Mouse (Mus musculus) left cerebral cortex, adult 9 months (tissue): ENCODE data around the gene Secisbp2l.

Source experiments
- DNase-seq, 2 experiments: peaks; one replicate each; pipeline ENCODE4 v3.0.0; 2022; ENCODE audit warnings: low spot score in 2 of 2

The Secisbp2l gene

GRCm38 (mm10) chr2:125783868-125784267, 1.2 kb upstream of the Secisbp2l start:
- peak in 1 of 2 experiments; percentile 22 for DNase-seq

DNA sequence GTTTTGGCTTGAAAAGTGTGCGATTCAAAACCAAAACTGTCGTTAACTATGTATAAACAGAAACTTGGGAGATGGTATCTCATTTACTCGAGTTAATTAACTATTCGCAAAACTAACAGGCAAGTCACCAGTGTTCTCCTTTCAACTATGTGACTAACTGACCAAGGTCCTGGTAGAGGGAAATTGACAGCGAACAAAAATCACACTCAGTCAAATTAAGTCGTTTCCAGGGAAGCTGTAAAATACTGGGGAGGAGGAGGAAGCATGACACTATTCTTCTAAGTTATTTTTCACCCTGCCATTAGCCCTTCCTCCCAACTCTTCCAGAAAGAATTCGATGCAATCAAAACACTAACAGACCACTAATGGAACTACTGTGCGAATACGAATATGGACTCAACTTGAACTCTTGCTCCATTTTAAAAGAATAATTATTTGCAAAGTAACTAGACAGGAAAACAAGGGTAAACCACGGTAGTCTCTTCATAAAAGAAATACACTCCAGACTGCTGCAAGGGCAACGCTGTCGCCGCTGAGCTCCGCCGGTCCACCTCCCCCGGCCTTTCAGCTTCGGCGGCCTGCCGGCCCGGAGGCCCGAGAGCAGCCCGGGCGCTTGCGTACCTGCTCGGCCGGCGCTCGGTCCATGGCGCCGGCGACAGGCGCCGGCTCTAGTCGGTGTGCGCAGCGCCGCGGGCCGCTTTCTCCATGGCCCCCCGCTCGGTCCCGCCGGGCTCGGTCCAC, 522 bp downstream of the Secisbp2l start:
- DNase-seq, result no peak

DNA sequence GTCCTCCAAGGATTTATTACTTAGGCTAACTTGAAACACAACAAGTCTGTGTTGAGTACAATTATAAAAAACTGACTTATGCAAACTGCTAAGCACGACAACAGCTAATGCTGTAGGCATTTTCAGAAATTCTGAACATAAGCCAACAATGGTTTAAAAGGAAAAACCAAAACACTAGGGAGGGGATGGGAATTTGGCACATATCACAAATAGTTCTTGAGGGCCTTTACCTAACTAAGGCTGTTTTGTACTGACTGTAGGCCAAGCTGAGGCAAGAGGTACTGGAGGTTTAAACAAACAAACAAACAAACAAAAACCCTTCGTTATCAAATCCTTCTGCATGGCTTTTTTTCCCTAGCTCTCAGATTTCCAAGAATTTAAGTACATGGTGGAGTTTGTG, 1.7 kb downstream of the Secisbp2l start:
- no peak for DNase-seq

GRCm38 (mm10) chr2:125778380-125778779, 4.3 kb downstream of the Secisbp2l start:
- DNase-seq, result peak in 1 of 2 experiments; percentile 17

GRCm38 (mm10) chr2:125777018-125777417, 5.7 kb downstream of the Secisbp2l start:
- DNase-seq, result no peak

- DNase-seq, result no peak
Measured at GRCm38 (mm10) chr2:125775661-125776060, 7.0 kb downstream of the Secisbp2l start.

DNA sequence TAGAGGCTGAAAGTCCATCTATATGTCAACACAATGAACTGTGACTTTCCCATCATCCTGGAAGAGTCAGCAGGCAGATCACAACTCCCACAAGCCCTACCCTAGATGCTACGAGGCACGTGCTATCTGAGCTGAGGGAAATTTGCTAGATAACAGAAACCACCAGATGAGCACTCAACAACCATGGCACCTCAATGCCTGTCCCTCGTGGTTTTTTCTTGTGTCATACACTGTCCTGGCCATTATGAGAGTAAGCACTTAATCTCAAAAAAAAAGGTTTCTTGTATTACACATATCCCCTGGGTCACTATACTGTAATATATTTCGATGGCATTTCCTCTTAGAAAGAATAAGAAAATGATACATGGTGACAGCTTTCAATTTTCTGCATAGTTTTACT, 7.8 kb downstream of the Secisbp2l start:
- no peak for DNase-seq

DNA sequence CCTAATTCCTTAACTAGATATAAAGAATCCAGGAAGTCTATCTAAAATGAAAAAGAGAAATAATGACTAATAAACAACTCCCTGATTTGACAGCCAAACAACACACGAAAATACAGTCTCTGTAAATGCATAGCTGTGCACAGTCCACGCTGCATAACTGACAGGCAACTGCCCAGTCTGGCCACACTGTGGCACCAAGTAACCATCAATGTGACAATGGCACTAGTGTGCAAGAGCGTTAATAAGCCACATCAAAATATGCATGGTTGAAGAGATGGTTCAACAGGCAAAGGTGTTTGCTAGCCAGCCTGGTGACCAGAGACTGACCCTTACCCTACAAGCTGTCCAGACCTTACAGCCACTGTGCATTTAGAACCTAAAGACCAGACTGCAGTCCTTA, 17.6 kb downstream of the Secisbp2l start:
- DNase-seq, result no peak

- no peak for DNase-seq
Measured at GRCm38 (mm10) chr2:125764531-125764930, 18.1 kb downstream of the Secisbp2l start.

DNA sequence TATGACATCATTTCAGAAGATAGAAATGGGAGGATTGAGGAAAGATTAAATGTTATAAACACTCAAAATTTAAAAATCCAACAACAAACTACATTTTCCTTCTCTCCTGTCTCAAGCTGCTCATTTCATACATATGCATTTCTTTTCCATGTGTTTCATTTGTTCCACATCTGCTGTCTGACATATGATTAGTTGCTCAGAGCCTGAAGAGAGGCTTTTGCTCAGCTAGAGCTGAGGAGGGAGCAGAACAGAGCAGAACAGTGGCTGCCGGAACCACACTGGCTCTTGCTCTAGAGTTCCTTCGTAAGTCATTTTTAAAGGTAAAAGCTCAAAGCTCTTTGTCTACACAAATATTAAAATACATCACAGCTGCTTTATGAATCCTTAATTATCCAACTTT, 33.3 kb downstream of the Secisbp2l start:
- DNase-seq, result no peak

- DNase-seq, result no peak
Measured at GRCm38 (mm10) chr2:125739338-125739737, 43.3 kb downstream of the Secisbp2l start.

- DNase-seq, result no peak
Measured at GRCm38 (mm10) chr2:125738718-125739117, 44.0 kb downstream of the Secisbp2l start.

GRCm38 (mm10) chr2:125736025-125736343, 46.7 kb downstream of the Secisbp2l start:
- DNase-seq, result no peak

DNA sequence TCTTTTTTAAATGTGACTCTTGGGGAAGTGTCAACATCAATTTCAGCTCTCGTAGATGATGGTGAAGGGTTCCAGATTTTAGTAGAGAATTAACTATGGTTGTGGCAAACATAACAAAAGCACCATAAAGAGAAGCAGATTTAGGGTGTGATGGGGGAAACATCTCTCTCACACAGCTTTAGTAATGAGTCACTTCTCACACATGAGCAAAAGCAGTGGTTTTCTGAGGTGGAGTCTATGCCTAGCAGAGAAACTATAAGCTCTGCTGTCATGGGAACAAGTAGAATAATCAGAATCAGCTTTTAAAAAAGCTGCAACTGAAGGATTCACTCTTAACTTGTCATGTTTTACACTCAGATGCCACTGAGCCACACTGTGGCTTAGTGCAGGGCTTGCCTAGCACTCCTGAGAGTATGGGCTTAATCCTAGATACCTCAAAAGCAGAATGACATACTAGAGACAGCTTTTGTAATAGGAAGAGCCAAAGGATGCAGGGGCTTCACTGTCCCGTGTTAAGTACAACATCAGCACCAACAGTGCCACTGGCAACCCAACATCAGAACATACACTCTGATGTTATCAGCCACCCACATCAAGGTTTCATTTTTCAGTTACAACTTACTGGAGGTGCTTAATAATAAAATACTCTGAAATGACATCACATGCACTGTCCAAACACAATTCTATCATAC, 47.2 kb downstream of the Secisbp2l start:
- no peak for DNase-seq

DNA sequence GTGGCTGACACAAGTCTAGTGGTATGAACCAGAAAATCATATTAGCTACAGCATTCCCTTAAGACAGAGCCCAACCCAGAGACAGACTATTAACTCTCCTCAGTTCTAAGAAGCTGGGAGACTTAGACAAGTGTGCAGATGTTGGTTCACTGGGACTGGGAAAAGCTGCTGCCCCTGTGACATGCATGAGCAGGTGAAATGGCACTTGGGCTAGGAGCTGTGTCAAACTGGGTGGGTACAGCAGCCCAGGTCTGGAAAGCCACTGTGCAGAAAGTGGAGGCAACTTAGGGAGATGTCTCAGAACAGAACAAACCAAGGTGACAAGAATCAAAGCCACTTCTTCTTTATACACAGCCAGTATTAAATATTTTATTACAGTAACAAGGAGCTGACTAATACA, 47.9 kb downstream of the Secisbp2l start:
- DNase-seq, result no peak

GRCm38 (mm10) chr2:125731763-125732560, 50.7 kb downstream of the Secisbp2l start:
- DNase-seq, result peak; percentile 69 to 95

GRCm38 (mm10) chr2:125724546-125725114, 58.0 kb downstream of the Secisbp2l start:
- no peak for DNase-seq

DNA sequence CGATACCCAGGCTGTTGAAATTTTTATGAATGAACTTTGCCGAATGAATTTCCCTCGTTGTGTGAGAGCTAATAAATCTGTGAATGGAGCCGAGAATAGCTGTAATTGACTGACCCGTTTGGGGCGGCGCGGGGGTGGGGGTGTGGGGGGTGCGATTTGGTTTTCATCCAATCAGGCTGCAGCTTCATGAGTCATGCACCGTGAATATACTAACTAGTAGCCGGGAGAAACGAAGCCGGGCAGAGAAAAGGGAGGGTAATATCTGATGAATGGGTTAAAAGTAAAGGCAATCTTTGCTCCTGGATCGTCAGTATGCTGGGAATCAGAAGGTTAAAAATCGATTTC, 58.6 kb downstream of the Secisbp2l start, which contains the start of gene Shc4:
Gene Shc4, minus strand, starts transcription at position 63 of the 345 bp plus-strand sequence.
- DNase-seq, result peak; percentile 13 to 26

GRCm38 (mm10) chr2:125723408-125724085, 59.1 kb downstream of the Secisbp2l start:
- DNase-seq, result peak in 1 of 2 experiments; percentile 33

- no peak for DNase-seq
Measured at GRCm38 (mm10) chr2:125723086-125723407, 59.6 kb downstream of the Secisbp2l start.

- DNase-seq, result no peak
Measured at GRCm38 (mm10) chr2:125716599-125716998, 66.1 kb downstream of the Secisbp2l start.

GRCm38 (mm10) chr2:125706510-125706921, 76.2 kb downstream of the Secisbp2l start:
- no peak for DNase-seq
